Comparison of ENCODE assay signal across 7 mouse cellular contexts in genomic region chr11:121951726-121952125, GRCm38 (mm10).
DNase-seq lines count a peak whose midpoint lies in the region; ATAC-seq and TF ChIP-seq lines count a peak whose summit lies in the region.
"Not testable (repeated sequence)": the region's sequence is repeated elsewhere in the genome, so short reads cannot be mapped to it uniquely, and the experiment has no call there.

No protein-coding gene starts in this region.

- not testable (repeated sequence) for H3K36me3 ChIP-seq in embryonic facial prominence, embryonic 14.5 days (ENCODE audit: control insufficient read depth, insufficient read depth, low read length); kidney, postnatal 0 days (ENCODE audit: insufficient read depth, low read length)

- not testable (repeated sequence) for H3K27me3 ChIP-seq in embryonic facial prominence, embryonic 14.5 days (replicated peaks; ENCODE audit: control insufficient read depth, insufficient read depth, low read length); kidney, postnatal 0 days (ENCODE audit: insufficient read depth, low read length)

- ATAC-seq in embryonic facial prominence, embryonic 14.5 days (ENCODE audit: low read depth); kidney, postnatal 0 days (replicated peaks; ENCODE audit: low FRiP score, low read depth): not testable (repeated sequence)

- not testable (repeated sequence) for TF ChIP-seq CTCF in kidney, postnatal 0 days (IDR thresholded peaks at IDR 0.05; ENCODE audit: low read depth)

- H3K4me2 ChIP-seq in embryonic facial prominence, embryonic 14.5 days (ENCODE audit: low read depth, low read length); kidney, postnatal 0 days (ENCODE audit: low read length): not testable (repeated sequence)

- peak; percentile 57 for DNase-seq in WW6 (ENCODE audit: low read depth, low spot score)
- DNase-seq in embryonic facial prominence, embryonic 14.5 days (ENCODE audit: low spot score), result peak; percentile 3
- DNase-seq in hindlimb bud, embryonic 11.5 days (ENCODE audit: extremely low spot score, low read depth, low spot score), result peak; percentile 3
- DNase-seq in kidney, postnatal 0 days (ENCODE audit: low spot score), result peak; percentile 36
- DNase-seq in lung, adult 18-20 months, result peak; percentile 34 to 41
- peak; percentile 20 for DNase-seq in lung, postnatal 14 days
- peak; percentile 1 for DNase-seq in retina, postnatal 1 day

- H3K27ac ChIP-seq in embryonic facial prominence, embryonic 14.5 days (replicated peaks; ENCODE audit: low read depth, low read length); kidney, postnatal 0 days: not testable (repeated sequence)

- H3K9ac ChIP-seq in embryonic facial prominence, embryonic 14.5 days (ENCODE audit: low read depth, low read length); kidney, postnatal 0 days (ENCODE audit: low read depth, low read length): not testable (repeated sequence)

- H3K9me3 ChIP-seq in embryonic facial prominence, embryonic 14.5 days (ENCODE audit: control insufficient read depth, low read length); kidney, postnatal 0 days (replicated peaks; ENCODE audit: low read length): not testable (repeated sequence)

- 61% methylated on average over 6 of the region's 6 CpGs for WGBS in embryonic facial prominence, embryonic 14.5 days
- 57% methylated on average over 6 of the region's 6 CpGs for WGBS in kidney, postnatal 0 days

- not testable (repeated sequence) for H3K4me3 ChIP-seq in embryonic facial prominence, embryonic 14.5 days (ENCODE audit: low read depth, low read length); kidney, postnatal 0 days (replicated peaks; ENCODE audit: low read depth, low read length)

- not testable (repeated sequence) for H3K4me1 ChIP-seq in embryonic facial prominence, embryonic 14.5 days (ENCODE audit: control insufficient read depth, insufficient read depth, low read length); kidney, postnatal 0 days (replicated peaks; ENCODE audit: insufficient read depth, low read length)

Comparison
In these comparisons a context has a peak if more than half of its experiments do, and no peak if none do; other contexts are left out.
1. DNase-seq: peak in every context shown above with its lines; median percentile 57 in WW6; 38 in lung, adult 18-20 months; 36 in kidney, postnatal 0 days; 20 in lung, postnatal 14 days; 3 in embryonic facial prominence, embryonic 14.5 days; 3 in hindlimb bud, embryonic 11.5 days; 1 in retina, postnatal 1 day.